Mouse (Mus musculus) E14TG2a.4 (cell line): ENCODE measurements around the gene Cobl.

Source experiments
- CTCF ChIP-seq: conservative IDR thresholded peaks from 2 replicates; pipeline ENCODE4 v1.5.1; 2014; ENCODE audit warnings: low read length
- NANOG ChIP-seq: IDR thresholded peaks from 2 replicates; pipeline ENCODE4 v1.6.1; 2014; ENCODE audit warnings: borderline replicate concordance, low read length, mixed read lengths

DNA sequence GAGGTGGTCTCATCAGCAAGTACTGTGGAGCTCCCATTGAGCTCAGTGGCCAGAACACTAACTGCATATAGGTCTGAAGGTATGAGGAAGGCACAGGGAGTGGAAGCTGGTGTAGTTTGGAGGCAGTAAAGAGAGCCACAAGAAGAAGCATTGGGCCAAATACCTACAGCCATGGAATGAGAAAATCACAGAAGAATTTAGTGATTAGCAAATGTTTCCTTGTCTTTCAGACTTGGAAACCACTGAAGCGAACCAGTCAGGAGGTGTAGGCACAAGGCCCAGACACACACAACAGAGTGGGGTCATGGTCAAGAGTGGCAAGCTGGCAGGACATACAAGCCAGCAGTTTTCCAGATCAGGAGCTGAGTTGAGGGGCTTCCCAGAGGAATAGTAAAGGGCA is 230.6 kb downstream of the Cobl start:
- TF ChIP-seq CTCF, result no peak
- no peak for TF ChIP-seq NANOG
